Mouse (Mus musculus): ENCODE results near the gene Plet1.

The Plet1 gene

DNA sequence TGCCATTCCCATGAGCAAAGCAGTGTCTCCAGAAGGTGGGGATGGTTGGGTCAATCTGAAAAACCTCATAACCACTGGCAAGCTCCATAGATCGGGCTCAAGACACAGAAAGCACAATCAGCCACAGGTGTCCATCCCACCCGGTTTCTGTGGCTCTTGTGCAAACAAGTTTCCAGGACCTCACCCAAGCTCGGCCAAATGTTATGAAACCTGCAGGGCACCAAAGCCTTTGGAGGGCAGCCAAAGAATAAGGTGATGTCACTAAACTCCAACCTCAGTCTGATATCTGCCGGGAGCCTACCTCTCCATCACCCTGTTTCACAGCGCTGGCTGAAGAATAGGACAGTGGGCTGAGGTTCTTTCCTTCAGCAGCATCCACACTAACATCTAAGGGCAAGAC is 41.6 kb downstream of the Plet1 start:
- peak; percentile 41 for DNase-seq (ENCODE audit: low read depth)

- DNase-seq (ENCODE audit: low read depth) = no peak
Observed at GRCm38 (mm10) chr9:50536603-50537135, 42.3 kb downstream of the Plet1 start.

DNA sequence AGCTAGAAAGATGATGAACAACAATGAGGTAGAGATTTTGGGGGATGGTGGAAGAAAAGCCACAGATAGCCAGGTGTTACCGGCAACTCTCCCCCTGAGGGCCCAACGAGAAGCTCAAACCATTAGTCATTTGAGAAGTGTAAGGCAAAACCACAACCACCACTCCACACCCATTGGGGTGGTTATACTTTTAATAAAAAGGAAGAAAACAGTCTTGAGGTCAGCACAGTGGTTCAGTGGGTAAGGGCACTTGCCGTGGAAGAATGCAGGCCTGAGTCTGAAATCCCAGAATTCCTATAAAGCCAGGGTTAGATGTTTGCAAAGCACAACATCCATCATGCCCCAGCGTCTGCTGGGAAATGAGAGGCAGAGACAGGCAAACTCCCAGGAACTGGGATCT is 43.0 kb downstream of the Plet1 start:
- DNase-seq (ENCODE audit: low read depth) = peak; percentile 69

DNA sequence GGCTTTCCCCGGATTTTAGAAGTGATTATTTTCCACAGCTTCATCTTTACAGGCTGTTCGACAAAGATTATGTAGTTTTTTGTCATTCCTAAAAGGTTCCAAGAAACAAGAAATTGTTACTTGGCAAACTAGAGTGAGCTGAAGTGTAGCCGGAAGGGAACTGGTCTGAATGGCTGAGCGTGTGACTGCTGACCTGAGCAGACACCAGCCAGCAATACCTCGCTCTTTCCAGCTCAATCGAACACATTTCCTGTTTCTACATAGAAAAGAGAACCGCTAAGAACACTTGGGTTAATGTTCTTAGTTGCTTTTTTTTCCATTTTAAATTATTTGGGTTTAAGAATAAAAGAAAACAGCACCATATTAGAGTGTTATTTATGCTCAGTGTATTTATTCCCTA is 45.8 kb downstream of the Plet1 start:
- peak; percentile 39 for DNase-seq (ENCODE audit: low read depth)

DNA sequence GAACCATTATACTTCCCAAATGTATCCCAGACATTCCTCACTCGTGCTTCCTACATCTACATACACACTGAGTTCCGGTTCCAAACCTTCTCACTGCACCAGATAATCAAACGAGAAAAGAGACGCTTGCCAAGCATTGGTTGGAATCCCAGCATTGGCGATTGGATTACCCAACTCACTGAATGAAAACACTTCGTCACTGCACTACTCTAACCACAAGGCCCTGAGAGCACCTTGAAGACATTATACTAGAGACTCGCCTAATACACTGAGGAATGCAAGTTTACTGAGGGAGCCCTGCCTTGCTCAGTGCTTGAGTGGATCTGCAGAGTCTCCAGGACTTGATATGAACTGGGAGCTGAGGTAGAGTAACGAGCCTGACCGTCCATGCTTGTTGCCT is 48.1 kb downstream of the Plet1 start:
- no peak for DNase-seq (ENCODE audit: low read depth)

DNA sequence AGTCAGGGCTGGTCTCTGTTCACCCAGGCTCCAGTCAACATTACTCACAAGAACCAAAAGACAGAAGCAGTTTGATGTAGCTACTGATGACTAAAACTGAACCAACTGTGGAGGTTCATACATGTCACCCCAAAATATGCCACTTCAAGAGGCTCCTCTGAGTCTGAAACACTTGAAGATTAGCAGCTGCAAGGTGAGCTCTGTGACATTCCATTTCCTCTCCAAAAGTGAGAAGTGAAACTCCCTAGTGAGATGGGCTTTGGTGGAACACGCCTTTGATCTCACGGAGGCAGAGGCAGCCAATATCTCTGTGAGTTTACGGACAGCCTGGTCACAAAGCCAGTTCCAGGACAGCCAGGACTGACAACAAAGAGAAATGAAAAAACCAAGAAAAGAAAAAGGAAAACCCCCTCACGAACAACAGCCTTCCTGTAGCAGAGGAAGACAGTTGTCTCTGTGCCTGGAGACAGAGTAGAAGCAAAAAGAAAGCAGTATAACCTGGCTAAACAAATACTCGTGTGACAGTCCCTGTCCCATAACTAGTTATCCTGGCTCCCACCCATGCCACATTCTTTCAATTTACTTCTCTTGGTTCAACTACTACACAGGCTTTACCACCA is 53.6 kb downstream of the Plet1 start:
- no peak for DNase-seq (ENCODE audit: low read depth)

- DNase-seq (ENCODE audit: low read depth) = no peak
Observed at GRCm38 (mm10) chr9:50548936-50549335, 54.6 kb downstream of the Plet1 start.

DNA sequence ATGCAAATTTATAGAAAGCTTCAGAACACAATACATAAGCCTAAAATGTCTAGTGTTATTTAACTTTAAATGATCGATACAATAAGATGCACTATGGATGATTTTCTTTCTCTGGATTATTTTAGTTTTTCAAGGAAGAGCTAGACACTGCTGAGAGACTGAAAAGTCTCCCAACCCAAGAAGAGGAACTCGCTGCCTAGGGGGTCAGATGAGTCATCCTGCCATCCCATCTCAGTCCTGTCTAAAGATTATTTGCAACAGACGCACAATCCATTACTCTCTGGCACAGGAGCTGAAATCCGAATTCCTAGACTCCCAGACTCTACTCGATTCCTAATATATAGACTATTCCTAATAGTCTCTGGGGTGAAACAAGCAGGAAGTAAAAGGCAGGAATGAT is 57.9 kb downstream of the Plet1 start:
- peak; percentile 37 for DNase-seq (ENCODE audit: low read depth)

- peak; percentile 30 for DNase-seq (ENCODE audit: low read depth)
Observed at GRCm38 (mm10) chr9:50553547-50553946, 59.2 kb downstream of the Plet1 start.

DNA sequence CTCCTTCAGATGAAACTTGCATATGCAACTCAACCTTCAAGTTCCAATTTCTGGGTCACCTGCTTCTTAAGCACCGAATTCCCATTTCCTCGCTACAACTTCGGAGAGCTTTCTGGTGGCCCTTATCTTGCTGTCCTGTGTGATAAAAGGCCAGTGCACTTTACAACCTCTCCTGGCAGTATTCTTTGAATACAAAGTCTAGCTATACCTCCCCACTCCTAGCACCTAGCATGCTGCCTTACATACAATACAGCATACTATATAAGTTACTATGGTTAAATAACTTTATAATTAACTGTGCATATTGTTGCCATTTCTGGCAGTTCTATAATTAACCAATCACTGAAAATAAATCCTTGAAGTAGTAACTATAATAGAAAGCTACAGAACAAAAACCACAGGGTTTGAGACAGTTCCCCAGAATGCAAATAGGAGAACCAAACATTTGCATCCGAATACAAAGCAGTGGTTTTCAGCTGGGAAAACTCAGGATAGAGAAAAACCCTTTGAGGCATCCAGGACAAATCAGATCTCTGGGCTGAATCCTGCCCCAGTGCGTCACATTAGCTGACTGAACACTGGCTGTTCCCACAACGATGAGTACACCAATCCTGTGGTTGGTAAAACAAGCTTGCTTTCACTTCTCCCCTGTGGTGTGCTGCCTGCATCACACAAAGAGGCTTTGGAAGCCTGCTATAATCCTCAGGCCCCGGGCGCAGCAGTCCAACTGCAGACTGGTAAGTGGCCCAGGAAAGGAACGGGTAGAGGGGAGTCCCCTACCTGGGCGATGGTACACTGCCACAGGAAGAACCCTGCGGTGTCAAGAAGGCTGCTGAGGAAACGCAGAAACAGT is 60.1 kb downstream of the Plet1 start, which contains the start of gene Il18:
Il18 (plus strand) TSS at position 587 of the 853 bp plus-strand sequence.
- DNase-seq (ENCODE audit: low read depth) = peak; percentile 51

GRCm38 (mm10) chr9:50555094-50555446 is 60.7 kb downstream of the Plet1 start, which contains the start of gene Bco2:
Gene Bco2, minus strand, starts transcription at chr9:50555181.
- DNase-seq (ENCODE audit: low read depth) = no peak
